Mouse (Mus musculus) hindbrain, embryonic 10.5 days (tissue): Measurements from ENCODE around the gene Naa30. TPM values are rescaled to one million over a fixed set of nuclear protein-coding genes. Genes with fewer than 3 reads are reported as not detected.

Experiments
- polyA plus RNA-seq: library from polyadenylated mRNA; unstranded; fragments of >200 nt; fragmentation: Nextera tagmentation; extraction: Ambion mirVana; gene quantifications from 2 replicates; pipeline ENCODE4 v1.2.1, GENCODE M21; 2016

The Naa30 gene
- polyA plus RNA-seq, 1 experiment from 2014 or later = 9.8 TPM

Other genes starting within 250 kb of the Naa30 start
- 27.8 and 30.0 TPM in 2 replicates for gene Ap5m1, start 106.1 kb upstream of the Naa30 start, polyA plus RNA-seq
- 59.9 and 63.8 TPM in 2 replicates for gene Exoc5, start 105.6 kb upstream of the Naa30 start, polyA plus RNA-seq
- gene ccdc198, start 73.2 kb downstream of the Naa30 start, polyA plus RNA-seq = 0.14 TPM in 1 of 2 replicates, not detected in the other